Mouse (Mus musculus) hindbrain, embryonic 13.5 days (tissue): ENCODE measurements around the gene Itga9. TPM values are rescaled to one million over a fixed set of nuclear protein-coding genes. Genes with fewer than 3 reads are reported as not detected.
A peak's percentile ranks its signal among the peaks of the same experiment; 100 is the strongest.

Experiments used
- ATAC-seq: fragments of 200-750 bp; cut with Nextera tagmentation; 2 replicates; pipeline ENCODE4 v1.8.0; 2017; ENCODE audit warnings: moderate TSS enrichment; ENCODE audit not compliant: low FRiP score
- H3K27ac ChIP-seq: fragments of 300-500 bp; sonication (generic); 2 replicates; pipeline ENCODE4 v1.5.1; 2015; ENCODE audit warnings: inconsistent platforms, mild to moderate bottlenecking, moderate library complexity
- H3K27me3 ChIP-seq: fragments of 300-500 bp; sonication (generic); 2 replicates; pipeline ENCODE4 v1.6.1; 2015; ENCODE audit warnings: mild to moderate bottlenecking, inconsistent platforms
- H3K36me3 ChIP-seq: fragments of 300-500 bp; sonication (generic); 2 replicates; pipeline ENCODE4 v1.6.1; 2015; ENCODE audit warnings: mild to moderate bottlenecking, inconsistent platforms
- H3K4me1 ChIP-seq: fragments of 300-500 bp; sonication (generic); replicated peaks from 2 replicates; pipeline ENCODE4 v1.6.1; 2015; ENCODE audit warnings: inconsistent platforms
- H3K4me2 ChIP-seq: fragments of 300-500 bp; sonication (generic); 2 replicates; pipeline ENCODE4 v1.6.1; 2015; ENCODE audit warnings: inconsistent platforms, mild to moderate bottlenecking, moderate library complexity
- H3K4me3 ChIP-seq: fragments of 300-500 bp; sonication (generic); 2 replicates; pipeline ENCODE4 v1.5.1; 2015; ENCODE audit warnings: mild to moderate bottlenecking, inconsistent platforms
- H3K9ac ChIP-seq: fragments of 300-500 bp; sonication (generic); 2 replicates; pipeline ENCODE4 v1.6.1; 2015; ENCODE audit warnings: mild to moderate bottlenecking, inconsistent platforms
- H3K9me3 ChIP-seq: fragments of 300-500 bp; sonication (generic); 2 replicates; pipeline ENCODE4 v1.6.1; 2016; ENCODE audit warnings: inconsistent platforms
- WGBS: fragments of 180-500 bp; shearing (Covaris S2); methylation state at CpG from one replicate; pipeline ENCODE4 v1.1.7; 2015; 5-methylcytosine and 5-hydroxymethylcytosine counted together
- polyA plus RNA-seq: library from polyadenylated mRNA; unstranded; fragments of >200 nt; fragmentation: Nextera tagmentation; extraction: Ambion mirVana; gene quantifications from 2 replicates; pipeline ENCODE4 v1.2.1, GENCODE M21; 2015

Gene Itga9
- polyA plus RNA-seq, 1 experiment from 2014 or later = 1.8 TPM

- H3K36me3 ChIP-seq = no peaks in the 10 kb centered on the region
- WGBS = 58% methylated on average over 3 of the region's 3 CpGs
- no peak for ATAC-seq
- H3K27me3 ChIP-seq = no peaks in the 10 kb centered on the region
- peak overlapping the region; percentile 30; the same call in 1 of the 2 replicates for H3K27ac ChIP-seq
- H3K4me2 ChIP-seq = peak overlapping the region; percentile 34
- H3K9ac ChIP-seq = peak overlapping the region; percentile 29; the same call in 1 of the 2 replicates
- peaks cover 15% of the 10 kb centered on the region for H3K4me1 ChIP-seq
- H3K9me3 ChIP-seq = no peaks in the 10 kb centered on the region
- no peak overlapping the region for H3K4me3 ChIP-seq
Measured at GRCm38 (mm10) chr9:118822186-118822555, 215.7 kb downstream of the Itga9 start.

GRCm38 (mm10) chr9:118822581-118822980 lies 216.1 kb downstream of the Itga9 start:
- 96% methylated on average over 2 of the region's 2 CpGs for WGBS
- H3K9me3 ChIP-seq = no peaks in the 10 kb centered on the region
- H3K4me3 ChIP-seq = no peak overlapping the region
- no peak for ATAC-seq
- no peak overlapping the region for H3K9ac ChIP-seq
- peaks cover 15% of the 10 kb centered on the region for H3K4me1 ChIP-seq
- no peak overlapping the region for H3K27ac ChIP-seq
- H3K36me3 ChIP-seq = no peaks in the 10 kb centered on the region
- H3K27me3 ChIP-seq = no peaks in the 10 kb centered on the region
- H3K4me2 ChIP-seq = no peak overlapping the region

GRCm38 (mm10) chr9:118831080-118831479 lies 224.6 kb downstream of the Itga9 start:
- no peak for ATAC-seq
- H3K4me3 ChIP-seq = no peak overlapping the region
- H3K27ac ChIP-seq = 0 out of 2 replicates have a peak overlapping the region, but pooled peaks have one; percentile 12
- no peak overlapping the region for H3K9ac ChIP-seq
- H3K4me1 ChIP-seq = peaks cover 12% of the 10 kb centered on the region
- no peaks in the 10 kb centered on the region for H3K36me3 ChIP-seq
- H3K4me2 ChIP-seq = no peak overlapping the region
- 58% methylated on average over 11 of the region's 11 CpGs for WGBS
- H3K9me3 ChIP-seq = no peaks in the 10 kb centered on the region
- no peaks in the 10 kb centered on the region for H3K27me3 ChIP-seq

GRCm38 (mm10) chr9:118832533-118832932 lies 226.0 kb downstream of the Itga9 start:
- H3K27ac ChIP-seq = no peak overlapping the region
- H3K4me3 ChIP-seq = no peak overlapping the region
- peaks cover 12% of the 10 kb centered on the region for H3K4me1 ChIP-seq
- H3K9me3 ChIP-seq = no peaks in the 10 kb centered on the region
- WGBS = 79% methylated on average over 3 of the region's 3 CpGs
- no peak overlapping the region for H3K4me2 ChIP-seq
- H3K9ac ChIP-seq = no peak overlapping the region
- H3K36me3 ChIP-seq = no peaks in the 10 kb centered on the region
- no peaks in the 10 kb centered on the region for H3K27me3 ChIP-seq
- no peak for ATAC-seq

GRCm38 (mm10) chr9:118833413-118833812 lies 226.9 kb downstream of the Itga9 start:
- Histone ChIP-seq H3K9me3 (no peaks in the 10 kb centered on the region), H3K27me3 (no peaks in the 10 kb centered on the region), H3K36me3 (no peaks in the 10 kb centered on the region), H3K27ac (no peak overlapping the region), H3K4me3 (no peak overlapping the region), H3K4me1 (peaks cover 12% of the 10 kb centered on the region), H3K9ac (no peak overlapping the region), H3K4me2 (no peak overlapping the region)
- 72% methylated on average over 8 of the region's 8 CpGs for WGBS
- no peak for ATAC-seq

GRCm38 (mm10) chr9:118838910-118839667 lies 232.6 kb downstream of the Itga9 start:
- ATAC-seq = no peak
- Histone ChIP-seq H3K27ac (no peak overlapping the region), H3K4me3 (no peak overlapping the region), H3K4me1 (no peaks in the 10 kb centered on the region), H3K36me3 (no peaks in the 10 kb centered on the region), H3K9ac (no peak overlapping the region), H3K4me2 (no peak overlapping the region), H3K9me3 (no peaks in the 10 kb centered on the region), H3K27me3 (no peaks in the 10 kb centered on the region)
- 85% methylated on average over 7 of the region's 7 CpGs for whole genome bisulfite sequencing

GRCm38 (mm10) chr9:118841247-118841646 lies 234.8 kb downstream of the Itga9 start:
- no peak overlapping the region for H3K27ac ChIP-seq
- 92% methylated on average over 6 of the region's 6 CpGs for WGBS

GRCm38 (mm10) chr9:118841907-118842432 lies 235.5 kb downstream of the Itga9 start:
- no peak for ATAC-seq
- Histone ChIP-seq H3K4me2 (no peak overlapping the region), H3K4me1 (no peaks in the 10 kb centered on the region), H3K9ac (no peak overlapping the region), H3K4me3 (no peak overlapping the region), H3K27ac (no peak overlapping the region), H3K9me3 (no peaks in the 10 kb centered on the region), H3K36me3 (no peaks in the 10 kb centered on the region), H3K27me3 (no peaks in the 10 kb centered on the region)
- 83% methylated on average over 7 of the region's 7 CpGs for WGBS

More at GRCm38 (mm10) chr9:118841247-118841646, 234.8 kb downstream of the Itga9 start:
- no peak for ATAC-seq
- Histone ChIP-seq H3K9ac (no peak overlapping the region), H3K4me3 (no peak overlapping the region), H3K4me2 (no peak overlapping the region), H3K36me3 (no peaks in the 10 kb centered on the region), H3K4me1 (no peaks in the 10 kb centered on the region), H3K9me3 (no peaks in the 10 kb centered on the region), H3K27me3 (no peaks in the 10 kb centered on the region)

- no peaks in the 10 kb centered on the region for H3K27me3 ChIP-seq
- ATAC-seq = no peak
- H3K4me1 ChIP-seq = no peaks in the 10 kb centered on the region
- no peaks in the 10 kb centered on the region for H3K9me3 ChIP-seq
- WGBS = 87% methylated on average over 5 of the region's 5 CpGs
- no peak overlapping the region for H3K4me2 ChIP-seq
- H3K27ac ChIP-seq = no peak overlapping the region
- H3K4me3 ChIP-seq = no peak overlapping the region
- no peaks in the 10 kb centered on the region for H3K36me3 ChIP-seq
- no peak overlapping the region for H3K9ac ChIP-seq
Measured at GRCm38 (mm10) chr9:118843711-118844110, 237.2 kb downstream of the Itga9 start.

GRCm38 (mm10) chr9:118845003-118845402 lies 238.5 kb downstream of the Itga9 start:
- Histone ChIP-seq H3K4me3 (no peak overlapping the region), H3K36me3 (no peaks in the 10 kb centered on the region), H3K27me3 (no peaks in the 10 kb centered on the region), H3K4me2 (no peak overlapping the region), H3K27ac (no peak overlapping the region), H3K9me3 (no peaks in the 10 kb centered on the region), H3K9ac (no peak overlapping the region), H3K4me1 (no peaks in the 10 kb centered on the region)
- 73% methylated on average over 5 of the region's 5 CpGs for WGBS
- ATAC-seq = no peak

- H3K4me3 ChIP-seq = no peak overlapping the region
- no peaks in the 10 kb centered on the region for H3K4me1 ChIP-seq
- H3K27ac ChIP-seq = no peak overlapping the region
- H3K4me2 ChIP-seq = no peak overlapping the region
- no peak for ATAC-seq
- H3K9me3 ChIP-seq = no peaks in the 10 kb centered on the region
- no peaks in the 10 kb centered on the region for H3K27me3 ChIP-seq
- H3K36me3 ChIP-seq = no peaks in the 10 kb centered on the region
- no peak overlapping the region for H3K9ac ChIP-seq
- 88% methylated on average over 3 of the region's 3 CpGs for WGBS
Measured at GRCm38 (mm10) chr9:118846766-118847165, 240.3 kb downstream of the Itga9 start.

- WGBS = 86% methylated on average over 9 of the region's 9 CpGs
- ATAC-seq = no peak
Measured at GRCm38 (mm10) chr9:118856665-118857064, 250.2 kb downstream of the Itga9 start.

GRCm38 (mm10) chr9:118860613-118861141 lies 254.2 kb downstream of the Itga9 start:
- Histone ChIP-seq H3K27me3 (no peaks in the 10 kb centered on the region), H3K4me2 (no peak overlapping the region), H3K27ac (peak overlapping the region; percentile 14; the same call in 1 of the 2 replicates), H3K9me3 (no peaks in the 10 kb centered on the region), H3K9ac (no peak overlapping the region), H3K4me3 (no peak overlapping the region), H3K36me3 (no peaks in the 10 kb centered on the region), H3K4me1 (peaks cover 16% of the 10 kb centered on the region)
- 50% methylated on average over 12 of the region's 12 CpGs for WGBS
- ATAC-seq = no peak

More at GRCm38 (mm10) chr9:118856665-118857064, 250.2 kb downstream of the Itga9 start:
- Histone ChIP-seq H3K4me2 (no peak overlapping the region), H3K4me3 (no peak overlapping the region), H3K9me3 (no peaks in the 10 kb centered on the region), H3K36me3 (no peaks in the 10 kb centered on the region), H3K27me3 (no peaks in the 10 kb centered on the region), H3K9ac (no peak overlapping the region), H3K27ac (no peak overlapping the region), H3K4me1 (peaks cover 12% of the 10 kb centered on the region)
